Mouse (Mus musculus) inflammation-experienced regulatory T-cells, adult 16 weeks (primary cell): Measurements from ENCODE around the gene Serpinf1. TPM values are rescaled to one million over a fixed set of nuclear protein-coding genes. Genes with fewer than 3 reads are reported as not detected.

Experiments
- polyA plus RNA-seq: library from polyadenylated mRNA; unstranded; fragments of 100-300 nt; shearing (Covaris generic); gene quantifications from one replicate; pipeline ENCODE4 v1.2.1, GENCODE M21; 2017

The Serpinf1 gene
- 6.0 TPM for polyA plus RNA-seq

GRCm38 (mm10) chr11:75422013-75422792, at the start of gene Serpinf1:
Gene Serpinf1, minus strand, starts transcription at chr11:75422701.

GRCm38 (mm10) chr11:75460844-75461742, 38.6 kb upstream of the Serpinf1 start, which contains the start of gene Tlcd2:
Gene Tlcd2, plus strand, starts transcription at chr11:75461715.

DNA sequence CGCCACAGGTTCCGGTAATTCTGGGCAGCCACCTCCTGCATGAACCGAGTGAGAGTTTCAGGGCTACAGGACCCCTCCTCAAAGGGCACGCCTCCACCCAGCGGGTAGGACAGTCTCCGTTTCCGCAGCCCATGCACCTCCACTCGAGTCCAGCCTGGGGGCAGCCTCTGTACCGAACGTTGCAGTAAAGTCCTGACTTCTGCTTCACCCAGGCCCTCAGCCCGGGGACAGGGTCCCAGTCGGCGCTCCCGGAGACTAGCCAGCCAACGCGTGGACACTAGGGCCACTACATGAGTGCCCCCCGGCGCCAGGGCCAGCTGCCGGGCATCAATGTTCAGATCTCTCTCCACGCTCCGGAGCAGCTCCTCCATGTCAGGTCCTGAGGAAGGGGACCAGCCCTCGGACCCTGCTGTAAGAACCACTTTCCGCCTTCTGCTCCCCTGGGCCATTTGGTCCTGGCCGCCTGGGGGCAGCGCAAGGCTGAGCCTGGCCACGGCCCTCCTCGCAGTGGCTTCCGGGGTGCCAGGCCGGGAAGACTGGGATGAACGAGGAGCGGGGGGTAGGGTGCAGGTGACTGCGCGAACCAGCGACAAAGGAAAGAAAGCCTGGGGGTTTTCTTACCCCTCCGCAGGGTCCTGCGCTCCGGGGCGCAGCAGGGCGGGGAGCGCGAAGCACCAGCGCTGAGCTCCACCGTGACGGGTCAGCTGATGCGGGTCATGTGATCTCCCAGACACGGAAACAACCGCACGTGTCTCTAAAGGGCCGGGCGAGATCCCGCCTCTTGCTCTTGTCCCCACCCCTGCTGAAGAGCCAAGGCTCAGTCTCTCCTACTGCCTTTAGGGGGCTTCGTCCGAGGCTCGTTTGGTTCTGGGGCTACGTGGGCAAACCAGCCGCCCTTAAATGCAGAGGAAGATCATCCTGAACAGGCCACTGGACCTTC, 31.8 kb upstream of the Serpinf1 start, which contains the start of gene Wdr81:
Wdr81 (minus strand) TSS at position 727 of the 940 bp plus-strand sequence.

GRCm38 (mm10) chr11:75439363-75439762, 16.9 kb upstream of the Serpinf1 start, which contains the start of gene Serpinf2:
Gene Serpinf2, minus strand, starts transcription at chr11:75439591.

Other genes starting within 250 kb of the Serpinf1 start
- 42.0 TPM for gene Ovca2, start 243.9 kb downstream of the Serpinf1 start, polyA plus RNA-seq
- gene Dph1, start 231.5 kb downstream of the Serpinf1 start, polyA plus RNA-seq, result 23.8 TPM
- gene Rtn4rl1, start 228.9 kb downstream of the Serpinf1 start, polyA plus RNA-seq, result 4.3 TPM
- gene Rpa1, start 74.4 kb downstream of the Serpinf1 start, polyA plus RNA-seq, result 162 TPM
- 23.8 TPM for gene Smyd4, start 74.3 kb downstream of the Serpinf1 start, polyA plus RNA-seq
- not detected for gene Serpinf2, start 16.9 kb upstream of the Serpinf1 start, polyA plus RNA-seq
- 18.7 TPM for gene Wdr81, start 32.0 kb upstream of the Serpinf1 start, polyA plus RNA-seq
- gene Tlcd2, start 39.0 kb upstream of the Serpinf1 start, polyA plus RNA-seq, result 7.8 TPM
- 93.4 TPM for gene Prpf8, start 64.1 kb upstream of the Serpinf1 start, polyA plus RNA-seq
- 0.23 TPM for gene Rilp, start 87.4 kb upstream of the Serpinf1 start, polyA plus RNA-seq
- gene Scarf1, start 90.8 kb upstream of the Serpinf1 start, polyA plus RNA-seq, result 1.4 TPM
- 70.4 TPM for gene Slc43a2, start 109.0 kb upstream of the Serpinf1 start, polyA plus RNA-seq
- gene Pitpna, start 165.4 kb upstream of the Serpinf1 start, polyA plus RNA-seq, result 66.8 TPM
- 165 TPM for gene Inpp5k, start 208.3 kb upstream of the Serpinf1 start, polyA plus RNA-seq
- 49.6 TPM for gene Myo1c, start 227.8 kb upstream of the Serpinf1 start, polyA plus RNA-seq